Mouse (Mus musculus): Measurements from ENCODE around the gene Lsmem1.

DNA sequence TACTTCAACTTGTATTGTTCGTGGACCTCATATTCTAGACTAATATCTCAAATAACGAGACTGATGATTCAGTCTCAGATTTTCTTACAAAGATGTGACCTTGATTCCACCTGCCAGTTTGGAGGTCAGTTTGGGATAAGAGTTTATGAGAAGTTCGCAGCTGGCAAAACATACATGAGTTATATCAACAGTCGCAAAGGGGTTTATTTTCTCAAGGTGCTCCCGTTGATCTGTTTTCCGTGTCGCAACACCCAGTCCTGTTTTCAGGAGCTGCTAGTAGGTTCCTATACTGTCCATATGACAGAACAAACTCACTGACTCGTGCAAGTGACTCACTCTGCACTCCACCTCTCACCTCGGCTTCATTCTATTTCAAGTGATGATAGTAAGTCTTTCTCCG lies 24.4 kb upstream of the Lsmem1 start:
- TF ChIP-seq TBP (conservative IDR thresholded peaks at IDR 0.05; ENCODE audit: low read depth, low read length) (no peak), POLR2A (IDR thresholded peaks at IDR 0.05; ENCODE audit: low read depth, low read length) (no peak), MYC (IDR thresholded peaks at IDR 0.05; ENCODE audit: low read depth, low read length) (no peak), EP300 (IDR thresholded peaks at IDR 0.05; ENCODE audit: low read length) (no peak), CTCF (conservative IDR thresholded peaks at IDR 0.05 in 1 of 2, IDR thresholded peaks at IDR 0.05 in 1 of 2; ENCODE audit: low read depth in 2 of 2, low read length in 2 of 2) (no peak), MAX (IDR thresholded peaks at IDR 0.05; ENCODE audit: low read length) (no peak), POLR2AphosphoS2 (IDR thresholded peaks at IDR 0.05; ENCODE audit: low read depth, low read length) (no peak), CHD2 (IDR thresholded peaks at IDR 0.05; ENCODE audit: low read length) (no peak), MAFK (IDR thresholded peaks at IDR 0.05; ENCODE audit: insufficient replicate concordance, low read length) (no peak), ZMIZ1 (IDR thresholded peaks at IDR 0.05; ENCODE audit: low read depth, low read length) (no peak), USF2 (conservative IDR thresholded peaks at IDR 0.05; ENCODE audit: low read depth, low read length) (0 out of 2 replicates have a peak, but pooled peaks have one; percentile 1), ZNF384 (IDR thresholded peaks at IDR 0.05; ENCODE audit: low read depth, low read length) (no peak)
